Mouse (Mus musculus) CH12.LX (cell line): ENCODE measurements around the gene Sertad4. TPM values are rescaled to one million over a fixed set of nuclear protein-coding genes. Genes with fewer than 3 reads are reported as not detected.

ENCODE experiments used
- DNase-seq: peaks from one replicate; pipeline ENCODE4 v3.0.0-alpha.2; 2013; ENCODE audit errors: extremely low read depth
- H3K27ac ChIP-seq: 2 replicates; pipeline ENCODE4 v1.5.1; 2012; ENCODE audit warnings: low read depth, mild to moderate bottlenecking, control low read depth, moderate library complexity; ENCODE audit not compliant: insufficient read depth
- H3K27me3 ChIP-seq: replicated peaks from 2 replicates; pipeline ENCODE3; 2012; ENCODE audit warnings: inconsistent platforms
- H3K36me3 ChIP-seq, 2 experiments: replicated peaks in 1 of 2; 2 replicates each; pipeline versions ENCODE3 to v1.6.1; 2012; ENCODE audit warnings: inconsistent platforms in 1 of 2, low read length in 1 of 2, mild to moderate bottlenecking in 1 of 2, mixed read lengths in 1 of 2, moderate library complexity in 1 of 2; ENCODE audit not compliant: control insufficient read depth in 1 of 2, insufficient read depth in 1 of 2
- H3K4me1 ChIP-seq, 2 experiments: 2 replicates each; pipeline ENCODE4 v1.6.1; 2012; ENCODE audit warnings: inconsistent platforms in 1 of 2, moderate library complexity in 1 of 2; ENCODE audit not compliant: insufficient read depth in 2 of 2, control insufficient read depth in 1 of 2
- H3K4me2 ChIP-seq: 2 replicates; pipeline ENCODE4 v1.6.1; 2012; ENCODE audit warnings: low read depth, mild to moderate bottlenecking, control low read depth; ENCODE audit not compliant: poor library complexity, insufficient read depth, severe bottlenecking
- H3K4me3 ChIP-seq, 3 experiments: fragments of 150-350 bp in 1 of 3; sonication (generic) in 1 of 3; replicated peaks in 1 of 3; 2 replicates each; pipeline versions ENCODE3 to v1.5.1; 2011 to 2012; ENCODE audit warnings: low read depth in 2 of 3, low read length in 2 of 3, mild to moderate bottlenecking in 2 of 3, moderate library complexity in 2 of 3, control low read depth in 1 of 3, improper control_type of control experiment in 1 of 3, inconsistent platforms in 1 of 3, mixed read lengths in 1 of 3; ENCODE audit not compliant: poor library complexity in 1 of 3
- H3K79me2 ChIP-seq: replicated peaks from 2 replicates; pipeline ENCODE4 v1.6.1; 2012; ENCODE audit warnings: mild to moderate bottlenecking, moderate library complexity; ENCODE audit not compliant: control insufficient read depth, poor library complexity, insufficient read depth, severe bottlenecking; ENCODE audit errors: extremely low read depth
- H3K9ac ChIP-seq: 2 replicates; pipeline ENCODE4 v1.6.1; 2012; ENCODE audit warnings: low read depth, mild to moderate bottlenecking, control low read depth, moderate library complexity; ENCODE audit not compliant: insufficient read depth
- H3K9me3 ChIP-seq: replicated peaks from 2 replicates; pipeline ENCODE3; 2012; ENCODE audit warnings: low read length, inconsistent platforms, mixed read lengths
- BHLHE40 ChIP-seq: IDR thresholded peaks from 2 replicates; pipeline ENCODE4 v1.6.1; 2011; ENCODE audit warnings: mild to moderate bottlenecking, low read depth, low read length, improper control_type of control experiment
- CHD1 ChIP-seq: IDR thresholded peaks from 2 replicates; pipeline ENCODE4 v1.6.1; 2012; ENCODE audit warnings: low read depth, low read length, improper control_type of control experiment, inconsistent platforms
- CHD2 ChIP-seq: IDR thresholded peaks from 2 replicates; pipeline ENCODE4 v1.6.1; 2011; ENCODE audit warnings: low read length, improper control_type of control experiment
- E2F4 ChIP-seq: IDR thresholded peaks from 2 replicates; pipeline ENCODE4 v1.6.1; 2011; ENCODE audit warnings: low read depth, low read length, improper control_type of control experiment; ENCODE audit not compliant: insufficient replicate concordance
- EP300 ChIP-seq: IDR thresholded peaks from 2 replicates; pipeline ENCODE4 v1.6.1; 2011; ENCODE audit warnings: low read length, improper control_type of control experiment
- ETS1 ChIP-seq: conservative IDR thresholded peaks from 2 replicates; pipeline ENCODE4 v1.6.1; 2012; ENCODE audit warnings: low read depth, mild to moderate bottlenecking, inconsistent platforms, low read length, improper control_type of control experiment, moderate library complexity
- GABPA ChIP-seq: IDR thresholded peaks from 2 replicates; pipeline ENCODE4 v1.6.1; 2012; ENCODE audit warnings: low read depth, low read length, improper control_type of control experiment, inconsistent platforms; ENCODE audit not compliant: insufficient replicate concordance
- HCFC1 ChIP-seq: IDR thresholded peaks from 2 replicates; pipeline ENCODE4 v1.6.1; 2012; ENCODE audit warnings: low read depth, mild to moderate bottlenecking, inconsistent platforms, low read length, improper control_type of control experiment
- IRF4 ChIP-seq: IDR thresholded peaks from 2 replicates; pipeline ENCODE4 v1.6.1; 2014; ENCODE audit warnings: low read depth, mild to moderate bottlenecking, inconsistent platforms, low read length, improper control_type of control experiment
- MAFK ChIP-seq: IDR thresholded peaks from 2 replicates; pipeline ENCODE4 v1.6.1; 2011; ENCODE audit warnings: low read length, improper control_type of control experiment; ENCODE audit not compliant: insufficient replicate concordance
- MAX ChIP-seq: IDR thresholded peaks from 2 replicates; pipeline ENCODE4 v1.6.1; 2011; ENCODE audit warnings: low read length, improper control_type of control experiment
- MAZ ChIP-seq: IDR thresholded peaks from 2 replicates; pipeline ENCODE4 v1.6.1; 2012; ENCODE audit warnings: low read depth, mild to moderate bottlenecking, inconsistent platforms, low read length, improper control_type of control experiment, moderate library complexity
- MEF2A ChIP-seq: IDR thresholded peaks from 2 replicates; pipeline ENCODE4 v1.6.1; 2014; ENCODE audit warnings: low read depth, mild to moderate bottlenecking, inconsistent platforms, low read length, improper control_type of control experiment, borderline replicate concordance
- MYC ChIP-seq: IDR thresholded peaks from 2 replicates; pipeline ENCODE4 v1.6.1; 2011; ENCODE audit warnings: low read depth, mild to moderate bottlenecking, improper control_type of control experiment, low read length
- NELFE ChIP-seq: IDR thresholded peaks from 2 replicates; pipeline ENCODE4 v1.6.1; 2011; ENCODE audit warnings: low read depth, low read length, improper control_type of control experiment
- NRF1 ChIP-seq: IDR thresholded peaks from 2 replicates; pipeline ENCODE4 v1.6.1; 2014; ENCODE audit warnings: low read depth, mild to moderate bottlenecking, inconsistent platforms, low read length, improper control_type of control experiment, moderate library complexity
- PAX5 ChIP-seq: IDR thresholded peaks from 2 replicates; pipeline ENCODE4 v1.6.1; 2012; ENCODE audit warnings: low read length, inconsistent platforms, mixed read lengths
- POLR2A ChIP-seq: IDR thresholded peaks from 2 replicates; pipeline ENCODE4 v1.6.1; 2011; ENCODE audit warnings: low read depth, mild to moderate bottlenecking, improper control_type of control experiment, low read length
- POLR2AphosphoS2 ChIP-seq: IDR thresholded peaks from 2 replicates; pipeline ENCODE4 v1.6.1; 2011; ENCODE audit warnings: low read depth, low read length, improper control_type of control experiment
- RAD21 ChIP-seq: IDR thresholded peaks from 2 replicates; pipeline ENCODE4 v1.6.1; 2011; ENCODE audit warnings: low read depth, mild to moderate bottlenecking, low read length, improper control_type of control experiment, moderate library complexity
- RCOR1 ChIP-seq: conservative IDR thresholded peaks from 2 replicates; pipeline ENCODE4 v1.6.1; 2012; ENCODE audit warnings: low read depth, mild to moderate bottlenecking, inconsistent platforms, low read length, improper control_type of control experiment
- SIN3A ChIP-seq: IDR thresholded peaks from 2 replicates; pipeline ENCODE4 v1.6.1; 2012; ENCODE audit warnings: low read length, improper control_type of control experiment, inconsistent platforms
- SMC3 ChIP-seq: IDR thresholded peaks from 2 replicates; pipeline ENCODE4 v1.6.1; 2011; ENCODE audit warnings: low read depth, low read length, improper control_type of control experiment
- TBP ChIP-seq: conservative IDR thresholded peaks from 2 replicates; pipeline ENCODE4 v1.6.1; 2011; ENCODE audit warnings: low read depth, low read length, improper control_type of control experiment
- USF1 ChIP-seq: IDR thresholded peaks from 2 replicates; pipeline ENCODE4 v1.6.1; 2014; ENCODE audit warnings: low read depth, mild to moderate bottlenecking, inconsistent platforms, low read length, improper control_type of control experiment
- dilution Hi-C: fragments of 300-500 bp; cut with MboI; formaldehyde crosslinking; loops from 2 replicates; pipeline ENCODE4 v1.14.3; 2020; ENCODE audit warnings: low sequenced_read_pairs; ENCODE audit not compliant: extremely low pct_unique_long_range_greater_than_20kb, extremely low pct_ligation_motif_present
- in situ Hi-C: fragments of 300-500 bp; cut with MboI; formaldehyde crosslinking; loops from 3 replicates; pipeline ENCODE4 v1.14.3; 2019; ENCODE audit warnings: low sequenced_read_pairs, low pct_ligation_motif_present, low pct_unique_long_range_greater_than_20kb, mixed read lengths
- polyA plus RNA-seq: library from polyadenylated mRNA; unstranded; fragments of >175 nt; gene quantifications from 2 replicates; pipeline ENCODE4 v1.2.1, GENCODE M21; 2012; ENCODE audit warnings: low read depth; ENCODE audit not compliant: insufficient read length
- total RNA-seq, 2 experiments: library from RNA; depleted of rRNA; stranded (reverse); fragments of 300-350 nt in 1 of 2; fragments of >200 nt in 1 of 2; gene quantifications; 2 replicates each; pipeline ENCODE4 v1.2.3; 2012 to 2014

Sertad4 gene
- total and polyA plus RNA-seq, 3 experiments, result 0.74 TPM; not detected in 2

GRCm38 (mm10) chr1:192834361-192835210 lies 21.0 kb downstream of the Sertad4 start:
- in situ Hi-C loops, result no loop called here
- H3K4me1 ChIP-seq, result no peaks in the 10 kb centered on the region
- dilution Hi-C loops, result no loop called here
- no peaks in the 10 kb centered on the region for H3K9me3 ChIP-seq
- no peak overlapping the region for H3K27ac ChIP-seq
- DNase-seq, result no peak
- H3K36me3 ChIP-seq, result no peaks in the 10 kb centered on the region
- no peak overlapping the region for H3K9ac ChIP-seq
- H3K4me3 ChIP-seq, result no peak overlapping the region
- TF ChIP-seq MEF2A (no peak), CHD1 (no peak), USF1 (no peak), TBP (no peak), MYC (no peak), SIN3A (no peak), PAX5 (no peak), RAD21 (no peak), MAX (no peak), SMC3 (no peak), POLR2AphosphoS2 (no peak), HCFC1 (no peak), E2F4 (no peak), POLR2A (no peak), BHLHE40 (no peak), ETS1 (no peak), NRF1 (no peak), MAZ (no peak), CHD2 (no peak)
- no peaks in the 10 kb centered on the region for H3K27me3 ChIP-seq
- H3K4me2 ChIP-seq, result no peak overlapping the region
- no peaks in the 10 kb centered on the region for H3K79me2 ChIP-seq

- Histone ChIP-seq H3K27ac (no peak overlapping the region), H3K79me2 (no peaks in the 10 kb centered on the region), H3K9ac (no peak overlapping the region), H3K4me3 (no peak overlapping the region), H3K27me3 (no peaks in the 10 kb centered on the region)
- DNase-seq, result no peak
- TF ChIP-seq EP300 (no peak), E2F4 (no peak), NRF1 (no peak), CHD2 (no peak), GABPA (no peak), RCOR1 (no peak), IRF4 (no peak), HCFC1 (no peak), MAFK (no peak), SMC3 (no peak), NELFE (no peak)
- TF ChIP-seq, all 38 proteins: peak for 0
- in situ Hi-C loops, result no loop called here
- H3K9me3 ChIP-seq, result no peaks in the 10 kb centered on the region
- dilution Hi-C loops, result no loop called here
- H3K4me1 ChIP-seq, result no peaks in the 10 kb centered on the region
- no peak overlapping the region for H3K4me2 ChIP-seq
- H3K36me3 ChIP-seq, result no peaks in the 10 kb centered on the region
Observed at GRCm38 (mm10) chr1:192833586-192833985, 22.0 kb downstream of the Sertad4 start.
